Mouse (Mus musculus): ENCODE measurements around the gene Rbp1. TPM values are rescaled to one million over a fixed set of nuclear protein-coding genes. Genes with fewer than 3 reads are reported as not detected.

Gene Rbp1
- polyA plus RNA-seq, 1 experiment from 2014 or later, result 66.7 TPM

- Histone ChIP-seq H3K4me3 (no peak overlapping the region), H3K27me3 (no peaks in the 10 kb centered on the region), H3K9me3 (no peaks in the 10 kb centered on the region), H3K4me2 (no peak overlapping the region), H3K4me1 (replicated peaks) (no peaks in the 10 kb centered on the region), H3K36me3 (no peaks in the 10 kb centered on the region), H3K9ac (no peak overlapping the region), H3K27ac (no peak overlapping the region)
- no peak for ATAC-seq (ENCODE audit: low FRiP score)
- WGBS, result 70% methylated on average over 4 of the region's 4 CpGs
Observed at GRCm38 (mm10) chr9:98482256-98482655, 59.5 kb downstream of the Rbp1 start.

- no peaks in the 10 kb centered on the region for H3K36me3 ChIP-seq
- H3K27ac ChIP-seq, result no peak overlapping the region
- H3K4me1 ChIP-seq (replicated peaks), result no peaks in the 10 kb centered on the region
- no peak for ATAC-seq (ENCODE audit: low FRiP score)
- H3K4me3 ChIP-seq, result no peak overlapping the region
- H3K27me3 ChIP-seq, result no peaks in the 10 kb centered on the region
- no peak overlapping the region for H3K9ac ChIP-seq
- H3K9me3 ChIP-seq, result no peaks in the 10 kb centered on the region
- H3K4me2 ChIP-seq, result no peak overlapping the region
- WGBS, result 82% methylated on average over 7 of the region's 7 CpGs
Observed at GRCm38 (mm10) chr9:98485020-98485419, 62.3 kb downstream of the Rbp1 start.

DNA sequence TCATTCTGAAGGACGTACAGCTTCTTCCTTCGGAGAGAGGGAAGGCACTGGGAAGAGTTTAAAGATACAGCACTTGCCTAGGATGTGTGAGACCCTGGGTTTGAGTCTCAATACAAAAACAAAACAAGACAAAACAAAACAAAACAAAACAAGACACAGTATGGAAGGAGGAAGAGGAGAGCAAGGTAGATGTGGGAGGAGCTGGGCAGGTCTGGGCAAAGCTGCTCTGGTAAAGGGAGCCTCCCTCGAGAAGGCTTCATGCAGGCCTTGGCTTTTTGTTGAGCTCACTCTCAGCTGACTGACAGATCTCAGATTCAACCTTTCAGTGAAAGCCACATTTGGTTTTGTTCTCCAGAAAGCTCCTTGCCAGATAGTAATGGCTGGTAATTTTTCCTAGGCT, 63.1 kb downstream of the Rbp1 start, which contains the start of gene Rbp2:
TSS of gene Rbp2 (plus strand) at position 301 of the 400 bp plus-strand sequence.
- WGBS, result 92% methylated on average over 3 of the region's 3 CpGs
- ATAC-seq (ENCODE audit: low FRiP score), result no peak
- H3K4me2 ChIP-seq, result no peak within 1 kb of the TSS
- no peak within 1 kb of the TSS for H3K27ac ChIP-seq
- H3K4me1 ChIP-seq (replicated peaks), result no peaks in the 10 kb centered on the region
- no peaks in the 10 kb centered on the region for H3K27me3 ChIP-seq
- H3K9ac ChIP-seq, result no peak within 1 kb of the TSS
- H3K36me3 ChIP-seq, result no peaks in the 10 kb centered on the region
- H3K4me3 ChIP-seq, result no peak within 1 kb of the TSS
- H3K9me3 ChIP-seq, result no peaks in the 10 kb centered on the region

- no peak for ATAC-seq (ENCODE audit: low FRiP score)
- Histone ChIP-seq H3K27ac (no peak overlapping the region), H3K4me2 (no peak overlapping the region), H3K4me1 (replicated peaks) (no peaks in the 10 kb centered on the region), H3K36me3 (no peaks in the 10 kb centered on the region), H3K9me3 (no peaks in the 10 kb centered on the region), H3K4me3 (no peak overlapping the region), H3K27me3 (no peaks in the 10 kb centered on the region), H3K9ac (no peak overlapping the region)
- WGBS, result 81% methylated on average over 6 of the region's 6 CpGs
Observed at GRCm38 (mm10) chr9:98487273-98487672, 64.5 kb downstream of the Rbp1 start.

GRCm38 (mm10) chr9:98489532-98489931, 66.8 kb downstream of the Rbp1 start:
- Histone ChIP-seq H3K4me1 (replicated peaks) (no peaks in the 10 kb centered on the region), H3K36me3 (no peaks in the 10 kb centered on the region), H3K9ac (no peak overlapping the region), H3K27me3 (0 out of 2 replicates have a peak, but pooled peaks cover 4% of the 10 kb centered on the region), H3K27ac (no peak overlapping the region), H3K4me3 (no peak overlapping the region), H3K9me3 (no peaks in the 10 kb centered on the region), H3K4me2 (no peak overlapping the region)
- 79% methylated on average over 4 of the region's 4 CpGs for WGBS
- ATAC-seq (ENCODE audit: low FRiP score), result no peak

DNA sequence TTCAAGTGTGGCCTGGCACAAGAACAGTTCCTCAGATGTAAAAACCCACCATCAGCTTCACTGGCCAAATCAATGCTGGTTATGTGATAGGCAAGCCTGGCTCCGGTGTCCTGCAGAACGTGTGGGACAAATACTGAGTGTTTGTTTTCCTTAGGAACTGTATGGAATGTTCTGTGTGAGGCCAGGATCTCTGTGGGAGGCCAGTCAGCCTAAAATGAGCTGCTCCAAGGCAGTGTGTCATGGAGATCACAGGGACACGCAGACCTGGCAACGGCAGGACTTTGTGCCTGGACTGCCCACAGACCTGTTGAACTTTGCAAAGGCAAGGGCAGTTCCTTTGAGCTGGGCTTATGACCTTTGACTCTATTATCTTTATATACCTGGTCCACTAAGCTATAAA, 67.4 kb downstream of the Rbp1 start:
- Histone ChIP-seq H3K4me1 (replicated peaks) (no peaks in the 10 kb centered on the region), H3K27me3 (0 out of 2 replicates have a peak, but pooled peaks cover 4% of the 10 kb centered on the region)

GRCm38 (mm10) chr9:98491071-98491470, 68.3 kb downstream of the Rbp1 start:
- Histone ChIP-seq H3K4me1 (replicated peaks) (no peaks in the 10 kb centered on the region), H3K9ac (no peak overlapping the region), H3K27me3 (0 out of 2 replicates have a peak, but pooled peaks cover 4% of the 10 kb centered on the region), H3K4me3 (no peak overlapping the region), H3K9me3 (no peaks in the 10 kb centered on the region), H3K4me2 (no peak overlapping the region), H3K36me3 (no peaks in the 10 kb centered on the region), H3K27ac (no peak overlapping the region)
- ATAC-seq (ENCODE audit: low FRiP score), result no peak
- 86% methylated on average over 5 of the region's 5 CpGs for WGBS

More for the DNA sequence above, 67.4 kb downstream of the Rbp1 start:
- ATAC-seq (ENCODE audit: low FRiP score), result no peak
- H3K4me2 ChIP-seq, result no peak overlapping the region
- H3K27ac ChIP-seq, result no peak overlapping the region
- no peaks in the 10 kb centered on the region for H3K9me3 ChIP-seq
- WGBS, result 58% methylated on average over 4 of the region's 4 CpGs
- H3K4me3 ChIP-seq, result no peak overlapping the region
- H3K36me3 ChIP-seq, result no peaks in the 10 kb centered on the region
- no peak overlapping the region for H3K9ac ChIP-seq

GRCm38 (mm10) chr9:98492212-98492611, 69.5 kb downstream of the Rbp1 start:
- Histone ChIP-seq H3K27me3 (0 out of 2 replicates have a peak, but pooled peaks cover 4% of the 10 kb centered on the region), H3K36me3 (no peaks in the 10 kb centered on the region), H3K9me3 (no peaks in the 10 kb centered on the region), H3K4me2 (no peak overlapping the region), H3K4me3 (no peak overlapping the region), H3K4me1 (replicated peaks) (peaks cover 9% of the 10 kb centered on the region), H3K9ac (no peak overlapping the region), H3K27ac (no peak overlapping the region)
- 88% methylated on average over 5 of the region's 5 CpGs for WGBS
- ATAC-seq (ENCODE audit: low FRiP score), result no peak

GRCm38 (mm10) chr9:98492821-98493220, 70.1 kb downstream of the Rbp1 start:
- H3K27me3 ChIP-seq, result 0 out of 2 replicates have a peak, but pooled peaks cover 4% of the 10 kb centered on the region
- H3K4me3 ChIP-seq, result no peak overlapping the region
- H3K9me3 ChIP-seq, result no peaks in the 10 kb centered on the region
- 78% methylated on average over 1 of the region's 1 CpGs for WGBS
- H3K9ac ChIP-seq, result no peak overlapping the region
- H3K36me3 ChIP-seq, result no peaks in the 10 kb centered on the region
- no peak overlapping the region for H3K27ac ChIP-seq
- no peak for ATAC-seq (ENCODE audit: low FRiP score)
- peaks cover 15% of the 10 kb centered on the region for H3K4me1 ChIP-seq (replicated peaks)
- H3K4me2 ChIP-seq, result no peak overlapping the region

Other genes starting within 250 kb of the Rbp1 start
- 1.4 and 1.7 TPM in 2 replicates for gene Nmnat3, start 135.5 kb upstream of the Rbp1 start, polyA plus RNA-seq (2015; fragmentation: Nextera tagmentation; extraction: Ambion mirVana)
- 0.62 and 1.2 TPM in 2 replicates for gene Rbp2, start 63.2 kb downstream of the Rbp1 start, polyA plus RNA-seq (2015; fragmentation: Nextera tagmentation; extraction: Ambion mirVana)
- gene Copb2, start 140.8 kb downstream of the Rbp1 start, polyA plus RNA-seq (2015; fragmentation: Nextera tagmentation; extraction: Ambion mirVana), result 134 and 140 TPM in 2 replicates
- gene Mrps22, start 178.7 kb downstream of the Rbp1 start, polyA plus RNA-seq (2015; fragmentation: Nextera tagmentation; extraction: Ambion mirVana), result 54.5 and 57.7 TPM in 2 replicates